Mouse (Mus musculus) cerebellum, adult 2 months (tissue): Measurements from ENCODE around the gene Map2k5.

ENCODE experiments used
- CTCF ChIP-seq: fragments of 200-500 bp; IDR thresholded peaks from 2 replicates; pipeline ENCODE4 v1.5.1; 2011; ENCODE audit warnings: low read depth, mild to moderate bottlenecking, control low read depth, low read length, moderate library complexity, borderline replicate concordance; ENCODE audit not compliant: insufficient read depth
- POLR2A ChIP-seq: fragments of 200-500 bp; IDR thresholded peaks from 2 replicates; pipeline ENCODE4 v1.6.1; 2011; ENCODE audit warnings: low read length, control low read depth, borderline replicate concordance; ENCODE audit not compliant: insufficient read depth

DNA sequence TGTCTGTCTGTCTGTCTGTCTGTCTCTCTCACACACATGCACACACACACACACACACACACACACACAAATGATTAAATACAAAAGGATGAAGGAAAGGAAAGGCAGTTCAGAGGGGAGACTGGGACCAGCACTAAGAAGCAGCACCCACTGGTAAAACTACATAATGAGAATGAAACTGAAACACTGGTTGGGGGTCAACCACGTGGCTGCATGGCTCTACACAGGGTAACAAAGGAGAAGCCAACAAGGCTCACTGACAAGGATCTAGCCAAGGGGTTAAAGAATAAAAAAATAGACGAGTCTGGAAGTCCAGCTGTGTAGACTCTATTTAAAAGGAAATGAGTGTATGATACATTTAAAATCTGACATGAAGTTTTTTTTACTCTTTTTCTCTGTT, 205.8 kb downstream of the Map2k5 start:
- TF ChIP-seq POLR2A: no peak
- no peak for TF ChIP-seq CTCF
